Mouse (Mus musculus) thymus, adult 2 months (tissue): Measurements from ENCODE around the gene Hsp90ab1.

Experiments used
- CTCF ChIP-seq: fragments of 200-500 bp; IDR thresholded peaks from 2 replicates; pipeline ENCODE4 v1.5.1; 2012; ENCODE audit warnings: mild to moderate bottlenecking, control low read depth, low read length, moderate library complexity, borderline replicate concordance; ENCODE audit not compliant: control insufficient read depth, poor library complexity, insufficient read depth; ENCODE audit errors: extremely low read depth
- POLR2A ChIP-seq: fragments of 200-500 bp; IDR thresholded peaks from 2 replicates; pipeline ENCODE4 v1.6.1; 2012; ENCODE audit warnings: mild to moderate bottlenecking, low read length, control low read depth, moderate library complexity; ENCODE audit not compliant: control insufficient read depth, poor library complexity, insufficient read depth; ENCODE audit errors: extremely low read depth

DNA sequence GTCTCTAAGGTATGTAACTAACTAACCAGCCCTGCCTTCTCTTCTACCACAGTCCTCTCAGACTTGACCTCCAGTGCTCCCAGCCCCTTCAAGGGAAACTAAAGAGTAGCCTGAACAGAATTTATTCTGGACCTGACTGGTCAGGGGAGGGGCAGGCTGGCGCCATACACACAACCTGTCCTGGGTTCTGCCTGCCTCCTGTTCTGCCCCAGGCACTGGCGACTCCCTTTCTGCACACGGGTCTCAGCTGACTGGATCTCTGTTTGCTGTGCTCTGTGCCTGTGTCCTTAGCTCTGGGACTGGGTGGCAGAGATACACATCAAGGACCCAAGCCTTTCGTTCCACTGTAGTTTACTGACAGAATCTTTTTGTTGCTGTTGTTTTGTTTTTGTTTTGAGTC is 6.5 kb upstream of the Hsp90ab1 start:
- TF ChIP-seq POLR2A, result no peak
- no peak for TF ChIP-seq CTCF
